Mouse (Mus musculus) CD4-positive naive resting alpha-beta T cell, adult 57 days (primary cell): ENCODE results near the gene Prlh. TPM values are rescaled to one million over a fixed set of nuclear protein-coding genes. Genes with fewer than 3 reads are reported as not detected.

Experiments
- total RNA-seq: library from RNA; stranded (reverse); gene quantifications from one replicate; pipeline ENCODE4 v1.2.4, GENCODE M21; 2023

Gene Prlh
- total RNA-seq = not detected

DNA sequence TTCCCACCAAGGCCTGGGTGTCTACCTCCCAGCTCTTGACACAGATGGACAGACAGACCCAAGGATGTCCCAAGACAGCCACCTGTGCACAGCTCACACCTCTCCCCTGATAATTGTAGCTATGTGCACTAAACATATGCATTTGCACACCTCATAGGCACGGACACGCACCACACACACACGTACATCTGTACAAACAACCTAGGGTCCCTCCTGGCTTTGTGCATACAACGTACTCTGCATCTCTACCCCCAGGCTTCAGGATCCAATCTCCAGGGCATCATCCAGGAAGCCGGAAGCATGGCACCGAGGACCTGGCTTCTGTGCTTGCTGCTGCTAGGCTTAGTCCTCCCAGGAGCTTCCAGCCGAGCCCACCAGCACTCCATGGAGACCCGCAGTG, at the start of gene Prlh:
Prlh (plus strand) TSS at position 301 of the 400 bp plus-strand sequence.

GRCm38 (mm10) chr1:90914948-90915569, 37.8 kb upstream of the Prlh start, which contains the start of gene Mlph:
TSS of gene Mlph (plus strand) at chr1:90915085.

GRCm38 (mm10) chr1:90969347-90969784, 16.5 kb downstream of the Prlh start, which contains the start of gene Rab17:
TSS of gene Rab17 (minus strand) at chr1:90969661.

DNA sequence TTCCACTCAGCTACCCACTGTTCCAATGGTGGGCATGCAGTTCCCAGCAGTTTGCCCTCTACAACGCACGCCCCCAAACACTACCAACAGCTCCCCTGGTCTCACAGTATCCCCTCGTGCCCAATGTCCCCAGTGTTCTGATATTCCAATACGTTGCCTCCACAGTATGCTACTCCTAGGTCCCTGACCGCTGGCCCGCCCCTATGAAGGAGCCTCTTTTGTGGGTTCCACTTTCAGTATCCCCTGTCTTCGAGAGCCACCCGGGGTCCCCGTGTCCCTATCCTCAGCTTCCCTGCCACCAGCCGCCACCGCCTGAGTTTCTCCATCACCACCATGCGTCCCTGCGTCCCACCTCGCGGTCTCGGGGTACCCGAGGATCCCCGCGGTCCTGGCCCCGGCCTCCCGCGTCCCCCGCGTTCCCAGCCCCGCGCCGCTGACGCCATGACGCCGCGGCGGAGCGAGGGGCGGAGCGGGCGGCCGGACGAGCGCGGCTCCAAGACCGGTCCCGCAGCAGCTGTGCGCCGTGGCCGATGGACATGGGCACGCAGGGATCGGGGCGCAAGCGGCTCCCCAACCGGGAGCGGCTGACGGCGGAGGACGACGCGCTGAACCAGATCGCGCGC, 45.5 kb downstream of the Prlh start, which contains the start of gene Lrrfip1:
Lrrfip1 (plus strand) TSS at position 470 of the 623 bp plus-strand sequence.

Other genes starting within 250 kb of the Prlh start
- gene Col6a3, start 109.1 kb upstream of the Prlh start, total RNA-seq = 0.35 TPM
- not detected for gene Mlph, start 38.0 kb upstream of the Prlh start, total RNA-seq
- not detected for gene Rab17, start 16.6 kb downstream of the Prlh start, total RNA-seq
- gene Lrrfip1, start 45.6 kb downstream of the Prlh start, total RNA-seq = 235 TPM
- gene Rbm44, start 192.0 kb downstream of the Prlh start, total RNA-seq = 1.2 TPM
- gene Ramp1, start 226.7 kb downstream of the Prlh start, total RNA-seq = 23.0 TPM